Mouse (Mus musculus) layer of hippocampus, adult 9-10 months (tissue): ENCODE data around the gene Iqcf3.
"Not testable (repeated sequence)": the region's sequence is repeated elsewhere in the genome, so short reads cannot be mapped to it uniquely, and the experiment has no call there.

Experiments
- DNase-seq: peaks from one replicate; pipeline ENCODE4 v3.0.0; 2022; ENCODE audit warnings: low spot score

Gene Iqcf3

GRCm38 (mm10) chr9:106509356-106509755 lies 52.1 kb downstream of the Iqcf3 start:
- DNase-seq = peak; percentile 52

- DNase-seq = no peak
Measured at GRCm38 (mm10) chr9:106504246-106504645, 57.2 kb downstream of the Iqcf3 start.

- no peak for DNase-seq
Measured at GRCm38 (mm10) chr9:106501846-106502245, 59.6 kb downstream of the Iqcf3 start.

- no peak for DNase-seq
Measured at GRCm38 (mm10) chr9:106499667-106500066, 61.8 kb downstream of the Iqcf3 start, which contains the start of gene Iqcf1. TSS of gene Iqcf1 (plus strand) at chr9:106499967.

- DNase-seq = not testable (repeated sequence)
Measured at GRCm38 (mm10) chr9:106487602-106488001, 73.8 kb downstream of the Iqcf3 start.

DNA sequence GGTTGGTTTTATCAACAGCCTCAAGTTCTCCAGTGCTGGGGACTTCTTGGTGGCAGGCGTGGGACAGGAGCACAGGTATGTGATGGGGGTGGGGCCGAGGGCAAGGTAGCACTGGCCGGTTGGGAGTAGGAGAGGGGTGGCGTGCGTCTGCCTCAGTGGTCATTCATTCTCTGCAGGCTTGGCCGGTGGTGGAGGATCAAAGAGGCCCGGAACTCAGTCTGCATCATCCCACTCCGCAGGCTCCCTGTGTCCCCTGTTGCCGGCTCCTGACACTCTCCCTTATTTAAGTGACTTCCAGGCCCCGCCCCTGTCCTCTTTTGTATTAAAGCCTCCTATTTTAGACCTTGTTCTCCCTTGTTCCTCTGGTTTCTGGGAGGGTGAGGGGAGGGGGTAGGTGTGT lies 76.4 kb downstream of the Iqcf3 start:
- DNase-seq = no peak

DNA sequence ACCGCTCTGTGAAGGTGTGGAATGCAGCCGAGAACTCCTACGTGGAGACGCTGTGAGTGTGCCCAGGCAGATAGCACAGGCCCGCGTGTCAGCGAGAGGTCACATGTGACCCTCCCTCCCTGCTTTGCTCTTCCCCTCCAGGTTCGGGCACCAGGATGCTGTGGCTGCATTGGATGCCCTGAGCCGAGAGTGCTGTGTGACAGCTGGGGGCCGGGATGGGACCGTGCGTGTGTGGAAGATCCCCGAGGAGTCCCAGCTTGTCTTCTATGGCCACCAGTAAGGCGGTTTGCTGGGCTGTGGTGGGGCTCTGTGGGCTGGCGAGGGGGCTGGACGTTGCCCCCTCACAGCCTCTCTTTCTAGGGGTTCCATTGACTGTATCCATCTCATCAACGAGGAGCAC lies 77.8 kb downstream of the Iqcf3 start:
- no peak for DNase-seq

GRCm38 (mm10) chr9:106483136-106483535 lies 78.3 kb downstream of the Iqcf3 start:
- DNase-seq = no peak

DNA sequence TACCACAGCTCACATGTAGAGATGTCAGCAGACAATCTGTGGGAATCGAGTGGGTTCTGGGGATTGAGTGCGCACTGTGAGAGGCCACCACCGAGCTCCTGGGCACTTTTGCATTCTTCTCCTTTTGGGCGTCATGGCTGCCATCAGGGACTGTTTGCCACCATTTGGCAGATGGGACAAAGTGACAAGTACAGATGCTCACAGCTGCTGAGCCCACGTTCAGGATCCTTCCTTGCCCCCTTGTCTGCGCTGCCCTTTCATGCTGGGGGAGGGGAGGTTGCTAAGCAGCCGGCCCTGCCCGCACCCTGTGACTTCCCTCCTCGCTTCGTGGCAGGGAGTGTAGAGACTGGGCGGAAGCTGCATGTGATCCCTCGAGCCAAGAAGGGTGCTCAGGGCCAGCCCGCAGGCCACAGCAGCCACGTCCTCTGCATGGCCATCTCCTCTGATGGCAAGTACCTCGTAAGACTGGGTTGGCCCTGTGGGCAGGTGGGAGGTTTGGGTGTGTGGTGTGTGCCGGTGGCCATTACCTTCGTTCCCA lies 78.8 kb downstream of the Iqcf3 start:
- no peak for DNase-seq

- no peak for DNase-seq
Measured at GRCm38 (mm10) chr9:106481676-106482075, 79.8 kb downstream of the Iqcf3 start.

GRCm38 (mm10) chr9:106481075-106481474 lies 80.4 kb downstream of the Iqcf3 start:
- no peak for DNase-seq

- DNase-seq = no peak
Measured at GRCm38 (mm10) chr9:106480541-106480940, 80.9 kb downstream of the Iqcf3 start.

DNA sequence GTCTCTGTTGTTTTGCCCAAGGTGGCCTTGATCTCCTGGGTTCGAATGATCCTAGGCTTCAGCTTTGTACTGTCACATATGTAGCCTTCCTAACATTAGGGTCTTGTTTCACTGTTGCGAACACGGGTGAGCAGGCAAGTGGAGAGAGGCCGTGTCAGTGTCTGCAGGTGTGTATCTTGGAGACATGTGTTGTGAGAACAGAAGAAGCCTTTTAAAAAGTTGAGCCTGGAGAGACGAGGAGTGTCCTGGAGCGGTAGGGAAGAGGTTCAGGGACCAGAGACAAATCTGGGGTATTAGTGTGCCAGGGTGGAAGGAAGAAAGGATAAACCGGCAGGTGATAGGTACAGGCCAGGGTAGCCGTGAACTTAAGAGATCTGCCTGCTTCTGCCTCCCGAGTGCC lies 83.3 kb downstream of the Iqcf3 start:
- DNase-seq = no peak

- DNase-seq = no peak
Measured at GRCm38 (mm10) chr9:106477649-106478048, 83.8 kb downstream of the Iqcf3 start.

- peak; percentile 98 for DNase-seq
Measured at GRCm38 (mm10) chr9:106476924-106477484, 84.4 kb downstream of the Iqcf3 start, which contains the start of gene Parp3. TSS of gene Parp3 (minus strand) at chr9:106476949.

GRCm38 (mm10) chr9:106476002-106476923 lies 85.2 kb downstream of the Iqcf3 start:
- no peak for DNase-seq

GRCm38 (mm10) chr9:106475663-106476001 lies 85.8 kb downstream of the Iqcf3 start, which contains the start of gene Rrp9:
TSS of gene Rrp9 (plus strand) at chr9:106475963.
- DNase-seq = no peak

DNA sequence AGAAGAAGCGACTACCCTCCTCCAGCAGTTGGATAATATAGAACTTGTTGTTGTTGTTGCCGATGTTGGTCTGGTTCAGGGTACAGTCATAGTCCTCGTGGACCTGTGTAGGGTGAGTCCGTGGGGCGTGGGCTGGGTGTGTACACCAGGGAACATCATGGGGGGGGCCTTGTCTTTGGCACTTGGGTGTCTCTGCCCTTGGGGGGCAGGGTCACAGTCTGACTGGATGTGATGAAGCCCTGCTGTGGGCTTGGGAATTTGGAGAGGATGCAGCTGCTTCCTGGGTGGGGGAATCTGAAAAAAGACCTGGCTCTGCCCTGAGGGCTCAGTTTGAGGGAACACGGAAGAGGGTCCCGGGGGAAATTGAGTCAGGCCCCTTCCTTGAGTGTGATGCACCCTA lies 86.4 kb downstream of the Iqcf3 start:
- no peak for DNase-seq

DNA sequence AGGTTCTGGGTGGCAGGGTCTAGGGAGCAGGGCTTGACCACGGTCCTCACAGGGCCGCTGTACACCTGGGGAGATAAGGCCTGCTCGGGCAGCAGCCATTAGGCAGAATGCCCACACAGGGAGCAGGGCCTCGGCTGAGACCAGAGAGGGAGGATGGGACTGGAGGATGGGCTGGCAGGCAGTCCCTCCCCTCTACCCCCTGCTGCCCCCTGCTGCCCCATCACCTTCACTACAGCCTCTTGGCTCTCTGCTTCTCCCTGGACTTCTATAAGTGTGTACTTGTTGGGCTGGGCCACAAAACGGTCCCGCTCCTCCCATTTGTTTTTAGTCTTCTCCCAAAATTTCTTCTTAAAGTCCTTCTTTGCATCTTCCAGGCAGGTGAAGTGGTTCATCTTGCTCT lies 87.0 kb downstream of the Iqcf3 start:
- no peak for DNase-seq

GRCm38 (mm10) chr9:106473753-106474105 lies 87.7 kb downstream of the Iqcf3 start:
- no peak for DNase-seq

- DNase-seq = no peak
Measured at GRCm38 (mm10) chr9:106473081-106473752, 88.2 kb downstream of the Iqcf3 start.

DNA sequence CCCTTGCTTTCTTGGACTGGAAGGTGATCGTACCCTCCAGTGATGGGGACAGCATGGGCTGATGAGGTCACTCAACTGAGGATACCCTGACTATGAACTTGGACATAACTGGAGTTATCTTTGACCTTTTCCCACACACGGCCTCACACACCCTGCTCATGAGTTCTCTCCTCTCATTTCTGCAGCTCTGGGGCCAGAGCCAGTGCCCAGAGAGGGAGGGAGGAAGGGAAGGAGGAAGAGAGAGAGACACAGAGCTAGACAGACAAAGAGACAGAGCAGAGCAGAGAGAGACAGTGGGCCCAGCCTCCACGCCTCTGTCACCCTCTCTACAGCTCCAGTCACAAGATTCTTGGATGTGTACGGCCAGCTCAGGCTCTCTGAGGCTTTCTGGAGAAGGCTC lies 89.1 kb downstream of the Iqcf3 start:
- no peak for DNase-seq

GRCm38 (mm10) chr9:106471892-106472291 lies 89.5 kb downstream of the Iqcf3 start:
- no peak for DNase-seq
